Mouse (Mus musculus) cerebellum, postnatal 4 days (tissue): Measurements from ENCODE around the gene Fbxw5.

Experiments
- DNase-seq, 2 experiments: peaks; one replicate each; pipeline ENCODE4 v3.0.0; 2022; ENCODE audit warnings: low spot score in 2 of 2, mixed read lengths in 1 of 2

The Fbxw5 gene

DNA sequence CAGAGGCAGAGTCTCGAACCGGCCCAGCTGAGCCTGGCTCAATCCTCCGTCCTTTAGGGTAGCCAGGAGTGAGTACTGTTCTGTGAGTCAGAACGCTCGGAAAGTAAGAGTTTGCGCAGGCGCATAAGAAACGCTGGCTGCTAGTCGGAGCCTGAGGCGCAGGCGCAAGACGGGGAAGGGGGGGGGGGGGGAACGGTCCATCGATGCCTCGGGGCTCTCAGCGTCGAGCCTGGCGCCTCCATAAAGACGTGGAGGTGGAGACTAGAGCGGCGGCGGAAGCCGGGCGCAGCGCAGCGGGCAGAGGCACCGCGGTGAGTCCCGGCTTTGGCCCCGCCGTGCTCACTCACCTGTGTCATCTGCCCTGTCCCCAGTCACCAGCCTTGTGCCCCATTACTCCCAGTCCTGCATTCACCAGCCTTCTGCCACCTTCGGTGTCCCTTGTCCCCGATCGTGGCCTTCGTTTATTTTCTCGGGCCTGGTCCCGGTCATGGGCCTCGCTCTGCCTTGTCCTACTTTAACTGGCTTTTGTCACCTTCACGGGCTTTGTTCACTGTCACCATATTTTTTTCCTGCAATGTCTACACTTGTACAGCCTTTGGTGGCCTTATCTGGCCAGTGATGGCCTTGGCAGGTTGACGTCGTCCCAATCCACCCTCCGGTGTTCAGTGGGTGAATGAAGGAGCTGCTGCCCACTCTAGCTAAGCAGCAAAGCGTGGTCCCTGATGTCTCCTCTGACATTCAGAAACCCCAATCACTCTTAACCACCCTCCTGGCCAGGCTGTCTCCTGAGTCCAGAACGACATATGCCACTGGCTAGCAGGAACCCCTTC, at the start of gene Fbxw5:
Gene Fbxw5, plus strand, starts transcription at position 175 of the 830 bp plus-strand sequence.
- DNase-seq, result peak; percentile 46 to 73

DNA sequence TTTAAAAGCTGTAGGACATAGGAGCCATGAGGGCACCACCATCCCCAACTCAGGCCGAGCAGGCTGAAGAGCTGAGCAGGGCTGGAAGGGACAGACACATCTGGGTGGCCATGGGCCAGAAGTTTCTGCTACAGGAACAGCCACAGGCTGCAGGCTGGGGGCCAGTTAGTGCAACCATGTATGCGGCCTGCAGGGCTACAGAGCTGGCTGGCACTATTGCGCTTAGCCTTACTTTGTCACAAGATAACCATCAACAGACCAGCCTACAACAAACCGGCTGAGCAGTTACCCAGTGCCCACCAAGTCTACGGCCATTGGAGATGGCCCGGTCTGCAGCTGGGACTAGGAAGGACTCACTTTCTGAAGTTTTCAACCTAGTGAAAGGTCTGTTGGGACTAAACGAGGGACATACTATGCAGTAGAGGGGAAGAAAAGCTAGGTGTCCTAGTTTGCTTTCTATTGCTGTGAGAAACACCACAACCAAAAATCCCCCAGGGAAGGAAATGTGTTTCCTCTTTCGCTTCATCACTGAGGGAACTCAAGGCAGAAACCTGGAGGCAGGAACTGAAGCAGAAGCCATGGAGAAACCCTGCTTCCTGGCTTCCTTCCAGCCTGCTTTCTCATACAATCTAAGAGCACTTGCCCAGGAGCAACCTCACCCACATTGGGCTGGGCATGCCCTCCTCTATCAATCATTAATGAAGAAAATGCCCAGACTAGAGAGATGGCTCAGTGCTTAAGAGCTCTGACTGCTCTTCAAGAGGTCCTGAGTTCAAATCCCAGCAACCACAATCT, 49.5 kb upstream of the Fbxw5 start:
- DNase-seq, result no peak

DNA sequence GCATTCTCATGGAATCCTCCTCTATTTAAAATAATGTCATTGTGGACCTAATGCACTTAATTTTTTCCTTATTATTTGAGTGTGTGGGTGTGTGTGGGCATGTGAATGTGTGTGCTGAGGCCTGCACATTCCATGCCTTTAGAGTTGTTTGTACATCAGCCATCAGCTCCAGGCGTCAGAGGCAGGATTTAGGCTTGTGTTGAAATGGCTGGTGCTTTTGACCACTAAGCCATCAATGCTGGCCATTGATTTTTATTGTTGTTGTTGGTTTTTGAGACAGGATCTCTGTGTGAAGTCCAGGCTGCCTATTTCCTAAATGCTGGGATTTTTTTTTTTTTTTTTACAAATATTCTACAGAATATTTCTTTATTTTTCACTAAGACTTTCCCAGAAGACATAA, 47.6 kb upstream of the Fbxw5 start:
- no peak for DNase-seq

GRCm38 (mm10) chr2:25456205-25456953, 44.2 kb upstream of the Fbxw5 start, which contains the start of gene Clic3:
Gene Clic3 (plus strand): TSS chr2:25456838.
- DNase-seq, result no peak

- DNase-seq, result no peak
Measured at GRCm38 (mm10) chr2:25457022-25457896, 43.3 kb upstream of the Fbxw5 start.

- no peak for DNase-seq
Measured at GRCm38 (mm10) chr2:25458911-25459310, 41.6 kb upstream of the Fbxw5 start.

- peak in 1 of 2 experiments; percentile 37 for DNase-seq
Measured at GRCm38 (mm10) chr2:25460135-25460534, 40.4 kb upstream of the Fbxw5 start.

GRCm38 (mm10) chr2:25460551-25461309, 39.8 kb upstream of the Fbxw5 start, which contains the start of gene Paxx:
Gene Paxx (minus strand): TSS chr2:25461094.
- peak; percentile 65 to 81 for DNase-seq

- no peak for DNase-seq
Measured at GRCm38 (mm10) chr2:25461407-25461806, 39.1 kb upstream of the Fbxw5 start.

DNA sequence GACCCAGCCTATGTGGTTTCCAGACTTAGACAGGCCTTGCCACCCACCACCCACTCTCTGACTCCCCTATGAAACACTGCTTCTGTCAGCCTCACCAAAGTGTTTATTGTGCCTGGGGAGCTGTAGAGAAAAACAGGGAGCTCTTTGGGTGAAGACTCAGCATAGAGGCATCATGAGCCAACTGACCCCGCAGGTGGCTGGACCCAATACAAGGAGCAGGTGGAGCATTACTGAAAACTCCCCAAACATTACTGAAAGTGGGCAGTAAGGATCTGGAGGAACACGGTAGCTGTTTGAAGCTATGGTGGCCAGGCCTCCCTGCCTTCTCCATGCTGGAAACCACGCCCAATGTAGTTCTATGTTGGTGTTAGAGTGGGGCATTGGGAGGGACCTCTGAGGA, 36.9 kb upstream of the Fbxw5 start:
- DNase-seq, result no peak

- DNase-seq, result no peak
Measured at GRCm38 (mm10) chr2:25465256-25465655, 35.3 kb upstream of the Fbxw5 start.

GRCm38 (mm10) chr2:25465816-25466635, 34.5 kb upstream of the Fbxw5 start:
- DNase-seq, result no peak

DNA sequence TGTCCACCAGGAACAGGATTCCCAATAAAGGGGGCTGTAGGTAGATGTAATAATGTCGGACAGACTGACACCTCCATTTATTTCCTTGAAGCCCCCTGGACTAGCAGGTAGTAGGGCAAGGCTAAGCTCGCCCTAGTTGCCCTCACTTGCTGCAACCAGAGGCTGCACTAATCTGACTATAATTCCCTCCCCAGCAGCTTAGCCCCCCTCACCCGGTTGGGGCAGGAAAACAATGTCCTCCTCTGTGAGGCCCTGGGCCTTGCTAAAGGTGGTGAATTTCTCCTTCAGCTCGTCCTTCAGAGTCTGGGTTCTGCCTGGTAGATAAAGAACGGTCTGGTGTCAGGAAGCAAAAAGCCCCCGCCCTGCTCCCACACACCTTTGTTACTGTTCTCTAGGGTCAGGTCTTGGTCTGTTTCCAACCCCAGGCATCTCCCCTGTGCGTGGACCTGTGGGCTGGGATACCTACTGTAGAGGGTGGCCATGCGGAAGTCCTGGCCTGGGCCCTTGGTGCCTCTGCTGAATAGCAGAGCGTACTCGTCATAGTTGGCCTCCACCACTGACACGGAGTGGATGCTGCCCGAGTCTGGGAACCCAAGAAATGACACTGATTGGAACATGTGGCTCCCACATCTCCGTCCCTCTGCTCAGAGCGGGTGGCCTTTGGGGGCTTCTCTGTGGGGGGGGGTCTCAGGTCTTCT, 32.8 kb upstream of the Fbxw5 start:
- no peak for DNase-seq

GRCm38 (mm10) chr2:25468962-25469915, 31.3 kb upstream of the Fbxw5 start:
- DNase-seq, result peak in 1 of 2 experiments; percentile 74

DNA sequence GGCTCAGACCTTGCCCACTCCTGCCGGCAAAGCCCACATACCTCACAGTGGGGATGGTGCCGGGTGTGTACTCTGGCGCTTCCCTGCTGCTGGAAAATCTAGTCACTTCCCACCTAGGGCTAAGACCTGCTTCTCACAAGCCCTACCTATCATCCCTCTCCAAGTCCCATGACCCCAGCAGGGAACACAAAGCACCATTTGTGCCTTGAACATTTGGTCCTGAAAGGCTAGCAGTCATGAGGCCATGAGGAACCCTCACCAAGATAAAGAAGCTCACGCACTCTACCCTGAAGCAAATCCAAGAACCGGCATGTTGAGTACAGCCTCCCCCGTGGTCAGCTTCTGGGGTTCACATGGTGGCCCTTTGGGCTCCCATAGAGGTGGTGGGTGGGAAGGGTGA, 30.6 kb upstream of the Fbxw5 start, which contains the start of gene Ptgds:
Gene Ptgds, minus strand, starts transcription at position 78 of the 400 bp plus-strand sequence.
- no peak for DNase-seq

GRCm38 (mm10) chr2:25472550-25472949, 28.0 kb upstream of the Fbxw5 start:
- no peak for DNase-seq

- DNase-seq, result no peak
Measured at GRCm38 (mm10) chr2:25477541-25477940, 23.0 kb upstream of the Fbxw5 start.
